Mouse (Mus musculus) heart, embryonic 15.5 days (tissue): ENCODE measurements around the gene Olfr161. TPM values are rescaled to one million over a fixed set of nuclear protein-coding genes. Genes with fewer than 3 reads are reported as not detected.
"Not testable (repeated sequence)": the region's sequence is repeated elsewhere in the genome, so short reads cannot be mapped to it uniquely, and the experiment has no call there.

Source experiments
- ATAC-seq: fragments of 200-750 bp; cut with Nextera tagmentation; replicated peaks from 2 replicates; pipeline ENCODE4 v1.8.0; 2017; ENCODE audit warnings: low read depth, moderate TSS enrichment; ENCODE audit not compliant: insufficient number of reproducible peaks, insufficient read depth, low FRiP score
- H3K27ac ChIP-seq: fragments of 300-500 bp; sonication (generic); 2 replicates; pipeline ENCODE4 v1.5.1; 2015; ENCODE audit warnings: mild to moderate bottlenecking, inconsistent platforms
- H3K27me3 ChIP-seq: fragments of 300-500 bp; sonication (generic); 2 replicates; pipeline ENCODE4 v1.6.1; 2015; ENCODE audit warnings: inconsistent platforms
- H3K36me3 ChIP-seq: fragments of 300-500 bp; sonication (generic); 2 replicates; pipeline ENCODE4 v1.6.1; 2015; ENCODE audit warnings: mild to moderate bottlenecking, inconsistent platforms
- H3K4me1 ChIP-seq: fragments of 300-500 bp; sonication (generic); replicated peaks from 2 replicates; pipeline ENCODE4 v1.6.1; 2015; ENCODE audit warnings: inconsistent platforms
- H3K4me2 ChIP-seq: fragments of 300-500 bp; sonication (generic); 2 replicates; pipeline ENCODE4 v1.6.1; 2015; ENCODE audit warnings: inconsistent platforms, mild to moderate bottlenecking, moderate library complexity
- H3K4me3 ChIP-seq: fragments of 300-500 bp; sonication (generic); 2 replicates; pipeline ENCODE4 v1.5.1; 2015; ENCODE audit warnings: mild to moderate bottlenecking, inconsistent platforms
- H3K9ac ChIP-seq: fragments of 300-500 bp; sonication (generic); 2 replicates; pipeline ENCODE4 v1.6.1; 2015; ENCODE audit warnings: mild to moderate bottlenecking, inconsistent platforms
- H3K9me3 ChIP-seq: fragments of 300-500 bp; sonication (generic); replicated peaks from 2 replicates; pipeline ENCODE4 v1.6.1; 2016; ENCODE audit warnings: inconsistent platforms
- WGBS: fragments of 180-500 bp; shearing (Covaris S2); methylation state at CpG from one replicate; pipeline ENCODE4 v1.1.7; 2015; ENCODE audit warnings: mixed read lengths; 5-methylcytosine and 5-hydroxymethylcytosine counted together
- polyA plus RNA-seq: library from polyadenylated mRNA; unstranded; fragments of >200 nt; fragmentation: Nextera tagmentation; extraction: Ambion mirVana; gene quantifications from 2 replicates; pipeline ENCODE4 v1.2.1, GENCODE M21; 2015

Olfr161 gene
- not detected in 2 replicates for polyA plus RNA-seq

DNA sequence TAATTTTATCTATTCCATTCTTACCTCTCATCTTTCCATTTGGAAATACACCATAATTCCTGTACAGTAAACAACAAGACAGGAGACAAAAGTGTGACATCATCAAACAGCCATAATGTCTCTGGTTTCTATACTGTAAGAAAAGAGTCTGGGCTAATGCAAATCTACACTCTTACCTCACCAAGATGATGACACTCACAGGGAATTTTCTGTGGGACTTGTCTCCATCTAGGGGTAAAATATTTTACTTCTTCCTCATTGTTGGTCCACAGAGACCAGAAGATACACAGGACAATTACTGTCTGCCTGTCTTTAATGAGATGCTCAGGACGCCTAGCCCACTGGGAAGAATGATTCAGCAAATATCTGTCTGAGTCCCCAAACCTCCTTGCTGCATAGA lies at the start of gene Olfr161:
TSS of gene Olfr161 (plus strand) at position 352 of the 400 bp plus-strand sequence.
- H3K36me3 ChIP-seq, result no peaks in the 10 kb centered on the region
- no peaks in the 10 kb centered on the region for H3K27me3 ChIP-seq
- no peaks in the 10 kb centered on the region for H3K4me1 ChIP-seq
- no peak within 1 kb of the TSS for H3K4me3 ChIP-seq
- no peak for ATAC-seq
- H3K27ac ChIP-seq, result no peak within 1 kb of the TSS
- H3K9me3 ChIP-seq, result no peaks in the 10 kb centered on the region
- H3K4me2 ChIP-seq, result no peak within 1 kb of the TSS
- WGBS, result 56% methylated on average over 1 of the region's 1 CpGs
- no peak within 1 kb of the TSS for H3K9ac ChIP-seq

DNA sequence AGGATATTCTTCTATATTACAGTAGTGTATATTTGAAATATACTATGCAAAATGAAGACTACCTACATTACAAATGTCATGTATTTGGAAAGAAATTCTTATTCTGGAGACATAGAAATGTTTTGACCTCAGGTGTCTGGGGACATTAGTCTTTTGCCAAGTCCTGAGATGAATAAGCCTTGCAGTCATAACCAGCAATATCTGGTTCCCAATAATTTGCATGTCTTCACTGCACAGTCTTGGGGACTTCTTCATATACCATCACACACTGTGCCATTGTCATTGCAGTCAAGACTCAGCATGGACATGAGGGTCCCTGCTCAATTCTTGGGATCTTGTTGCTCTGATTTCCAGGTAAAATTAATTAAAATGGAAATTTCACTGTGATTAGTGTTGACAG lies 27.3 kb upstream of the Olfr161 start:
- H3K27ac ChIP-seq, result no peak overlapping the region
- H3K4me1 ChIP-seq, result no peaks in the 10 kb centered on the region
- H3K4me3 ChIP-seq, result no peak overlapping the region
- no peak overlapping the region for H3K9ac ChIP-seq
- H3K36me3 ChIP-seq, result no peaks in the 10 kb centered on the region
- no peak for ATAC-seq
- no peak overlapping the region for H3K4me2 ChIP-seq
- H3K27me3 ChIP-seq, result no peaks in the 10 kb centered on the region
- no peaks in the 10 kb centered on the region for H3K9me3 ChIP-seq

DNA sequence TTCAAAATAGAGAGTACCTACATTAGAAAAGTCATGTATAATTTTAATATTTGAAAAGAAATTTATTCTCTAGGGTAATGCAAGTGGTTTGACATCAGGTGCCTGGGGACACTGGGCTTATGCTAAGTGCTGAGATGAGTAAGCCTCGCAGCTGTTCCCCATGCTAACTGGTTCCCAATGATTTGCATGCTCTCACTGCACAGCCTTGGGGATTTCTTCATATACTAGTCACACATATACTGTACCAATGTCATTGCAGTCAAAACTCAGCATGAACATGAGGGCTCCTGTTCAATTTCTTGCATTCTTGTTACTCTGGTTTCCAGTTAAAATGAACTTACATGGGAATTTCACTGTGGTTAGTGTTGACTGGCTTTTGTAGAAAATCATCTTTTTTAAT lies 13.2 kb upstream of the Olfr161 start:
- ATAC-seq, result not testable (repeated sequence)
- 51% methylated on average over 1 of the region's 1 CpGs for WGBS

DNA sequence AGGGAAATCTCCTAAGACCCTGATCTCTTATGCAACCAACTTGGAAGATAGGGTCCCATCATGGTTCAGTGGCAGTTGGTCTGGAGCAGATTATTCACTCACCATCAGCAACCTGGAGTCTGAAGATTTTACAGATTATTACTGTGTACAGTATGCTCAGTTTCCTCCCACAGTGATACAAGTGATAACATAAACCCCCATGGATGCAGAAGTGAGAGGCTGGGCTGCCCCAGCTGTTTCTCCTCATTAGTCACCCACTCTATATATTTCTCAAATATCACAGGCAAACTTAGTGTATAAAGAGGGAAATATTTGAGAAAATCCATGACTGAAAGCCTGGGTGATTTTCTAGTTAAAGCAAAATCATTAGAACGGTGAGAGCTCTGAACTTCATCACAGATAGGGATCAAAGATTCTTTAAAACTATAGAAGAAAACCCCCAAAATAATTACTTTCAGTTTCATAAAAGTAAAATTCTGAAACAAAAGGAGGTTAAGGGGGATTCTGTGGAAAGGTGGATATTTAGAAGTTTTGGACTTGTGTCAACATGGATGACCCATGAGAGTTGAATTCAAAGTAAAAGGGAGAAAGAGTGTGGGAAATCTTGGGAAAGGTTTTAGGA lies 12.5 kb upstream of the Olfr161 start:
- H3K27me3 ChIP-seq, H3K4me1 ChIP-seq, H3K4me3 ChIP-seq, H3K27ac ChIP-seq, H3K9me3 ChIP-seq, ATAC-seq, H3K4me2 ChIP-seq, H3K9ac ChIP-seq, H3K36me3 ChIP-seq: not testable (repeated sequence)
- 67% methylated on average over 1 of the region's 1 CpGs for WGBS

More for the DNA sequence above, 13.2 kb upstream of the Olfr161 start:
- H3K4me2 ChIP-seq, H3K4me3 ChIP-seq, H3K27me3 ChIP-seq, H3K27ac ChIP-seq, H3K36me3 ChIP-seq, H3K9ac ChIP-seq, H3K9me3 ChIP-seq, H3K4me1 ChIP-seq: not testable (repeated sequence)

DNA sequence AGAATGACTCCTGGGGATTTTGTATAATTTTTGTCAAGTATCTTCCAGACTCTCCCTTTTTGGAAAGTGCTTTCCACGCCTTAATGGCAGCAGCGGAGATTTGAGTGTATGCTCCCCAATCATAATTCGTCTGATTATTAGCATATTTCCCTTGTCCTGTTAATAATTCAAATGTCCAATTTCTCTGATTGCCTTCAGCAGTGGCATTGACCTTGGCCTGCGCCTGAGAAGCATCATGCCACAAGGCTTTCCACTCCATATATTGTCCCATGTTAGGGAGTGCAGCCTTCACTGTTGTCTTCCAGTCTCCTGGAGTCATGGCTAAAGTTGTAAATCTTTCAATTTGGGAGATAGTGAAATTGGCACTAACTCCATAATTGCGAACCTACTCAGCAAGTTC lies 40.5 kb downstream of the Olfr161 start:
- not testable (repeated sequence) for H3K4me3 ChIP-seq, H3K9me3 ChIP-seq, H3K9ac ChIP-seq, H3K27ac ChIP-seq, H3K4me1 ChIP-seq, H3K4me2 ChIP-seq, H3K27me3 ChIP-seq, H3K36me3 ChIP-seq, ATAC-seq
- WGBS, result 78% methylated on average over 5 of the region's 5 CpGs

GRCm38 (mm10) chr16:3632572-3633361 lies 41.9 kb downstream of the Olfr161 start:
- ATAC-seq, H3K27ac ChIP-seq, H3K36me3 ChIP-seq, H3K4me1 ChIP-seq, H3K9me3 ChIP-seq, H3K27me3 ChIP-seq: not testable (repeated sequence)
- H3K9ac ChIP-seq, result peak overlapping the region; percentile 16; the same call in 1 of the 2 replicates
- WGBS, result 33% methylated on average over 27 of the region's 27 CpGs
- H3K4me3 ChIP-seq, result peak overlapping the region; percentile 35
- peak overlapping the region; percentile 59 for H3K4me2 ChIP-seq

Other genes with a start within 250 kb of the Olfr161 start
- 0.09 TPM in 1 of 2 replicates, not detected in the other for gene Mefv, start 127.1 kb downstream of the Olfr161 start, polyA plus RNA-seq
- gene Zfp263, start 153.1 kb downstream of the Olfr161 start, polyA plus RNA-seq, result 26.5 and 33.1 TPM in 2 replicates
- gene Olfr15, start 239.8 kb downstream of the Olfr161 start, polyA plus RNA-seq, result not detected in 2 replicates